Mouse (Mus musculus): ENCODE results near the gene Map1lc3b.

- TF ChIP-seq POLR2A (IDR thresholded peaks at IDR 0.05; ENCODE audit: borderline replicate concordance, extremely low read depth, low read depth, low read length) (no peak), CTCF (IDR thresholded peaks at IDR 0.05; ENCODE audit: insufficient read depth, low read length) (no peak)
Observed at GRCm38 (mm10) chr8:121584730-121585129, 5.4 kb upstream of the Map1lc3b start.
